ENCODE assay signal across 9 mouse cellular contexts in genomic region chr6:125256222-125256966, GRCm38 (mm10). TPM values are rescaled to one million over a fixed set of nuclear protein-coding genes. Genes with fewer than 3 reads are reported as not detected.
A peak's percentile ranks its signal among the peaks of the same experiment; 100 is the strongest.
DNase-seq lines count a peak whose midpoint lies in the region; ATAC-seq and TF ChIP-seq lines count a peak whose summit lies in the region.
"Had no signal": no experiment of that assay in that cellular context is flagged by ENCODE, and none has a peak within 500 bp of the region (broad histone marks: within the 10 kb centered on the region; RNA-seq: fewer than 3 reads in every experiment).

No protein-coding gene starts in this region.

- H3K9me3 ChIP-seq in neural tube, embryonic 15.5 days (replicated peaks), result no peaks in the 10 kb centered on the region
- H3K9me3 ChIP-seq: midbrain, embryonic 10.5 days had no signal

- no peak for TF ChIP-seq POLR2A in cerebellum, adult 2 months (IDR thresholded peaks at IDR 0.05; ENCODE audit: borderline replicate concordance, insufficient read depth, low read length)

- no peaks in the 10 kb centered on the region for H3K27me3 ChIP-seq in cerebellum, adult 2 months (ENCODE audit: control insufficient read depth, insufficient read depth, low read length)
- no peaks in the 10 kb centered on the region for H3K27me3 ChIP-seq in neural tube, embryonic 15.5 days (replicated peaks)

- no peak overlapping the region for H3K4me2 ChIP-seq in neural tube, embryonic 15.5 days

- H3K4me3 ChIP-seq in cerebellum, adult 2 months (replicated peaks; ENCODE audit: insufficient read depth, low read depth, low read length), result no peak overlapping the region
- no peak overlapping the region for H3K4me3 ChIP-seq in neural tube, embryonic 15.5 days (replicated peaks)
- H3K4me3 ChIP-seq: midbrain, embryonic 10.5 days had no signal

- no peak overlapping the region for H3K9ac ChIP-seq in neural tube, embryonic 15.5 days (replicated peaks)

- WGBS in cerebellum, adult 2 months, result 38% methylated on average over 8 of the region's 8 CpGs
- 82% methylated on average over 8 of the region's 8 CpGs for WGBS in neural tube, embryonic 15.5 days

- H3K27ac ChIP-seq in cerebellum, adult 2 months (ENCODE audit: insufficient read depth, low read length), result no peak overlapping the region
- H3K27ac ChIP-seq in neural tube, embryonic 15.5 days (replicated peaks), result no peak overlapping the region
- H3K27ac ChIP-seq: midbrain, embryonic 10.5 days had no signal

- DNase-seq in adrenal gland, adult 2 months, result peak; percentile 71
- DNase-seq in adrenal gland, adult 18-20 months (ENCODE audit: low spot score in 2 of 2), result no peak
- DNase-seq in 3134 (ENCODE audit: extremely low read depth, insufficient read length, low spot score), result peak; percentile 70
- DNase-seq in cerebellum, adult 2 months, result peak; percentile 49 to 64
- peak; percentile 68 to 80 for DNase-seq in kidney, adult 8-10 months
- DNase-seq in embryo, embryonic 10 days (ENCODE audit: low spot score), result no peak
- DNase-seq in thymus, adult 18-20 months, result no peak

- no peak for TF ChIP-seq CTCF in cerebellum, adult 2 months (IDR thresholded peaks at IDR 0.05; ENCODE audit: borderline replicate concordance, insufficient read depth, low read depth, low read length)

- no peak for ATAC-seq in neural tube, embryonic 15.5 days (ENCODE audit: low FRiP score)

- no peaks in the 10 kb centered on the region for H3K4me1 ChIP-seq in cerebellum, adult 2 months (ENCODE audit: control insufficient read depth, insufficient read depth, low read length)
- H3K4me1 ChIP-seq in neural tube, embryonic 15.5 days, result no peaks in the 10 kb centered on the region

- no peaks in the 10 kb centered on the region for H3K36me3 ChIP-seq in neural tube, embryonic 15.5 days
- H3K36me3 ChIP-seq: midbrain, embryonic 10.5 days had no signal

RNA-seq across cellular contexts. Expression of gene Cd27, which starts 19.6 kb away (rescaled TPM):
- under 1 TPM; 0.43 to 0.73 TPM for total RNA-seq in adrenal gland, adult 2 months (2021)
- 0.74 and 0.88 TPM in 2 replicates for polyA plus RNA-seq in adrenal gland, adult 2 months (2012; rRNA removed)
- under 1 TPM; 0.38 to 0.46 TPM for total RNA-seq in adrenal gland, adult 18-20 months (2021)
- polyA plus RNA-seq in cerebellum, adult 2 months (2012; rRNA removed), result 0.13 TPM in 1 of 2 replicates, not detected in the other
- 2.0 and 12.9 TPM in 2 replicates for polyA plus RNA-seq in neural tube, embryonic 15.5 days (2015; fragmentation: Nextera tagmentation; extraction: Ambion mirVana)

RNA-seq across cellular contexts. Expression of gene Tapbpl, which starts 24.7 kb away (rescaled TPM):
- 10 to 100 TPM; 11.3 to 15.6 TPM for total RNA-seq in adrenal gland, adult 2 months (2021)
- polyA plus RNA-seq in adrenal gland, adult 2 months (2012; rRNA removed), result 12.0 and 12.1 TPM in 2 replicates
- total RNA-seq in adrenal gland, adult 18-20 months (2021), result 10 to 100 TPM; 10.9 to 19.5 TPM
- polyA plus RNA-seq in cerebellum, adult 2 months (2012; rRNA removed), result 6.3 TPM in 2 replicates
- polyA plus RNA-seq in neural tube, embryonic 15.5 days (2015; fragmentation: Nextera tagmentation; extraction: Ambion mirVana), result 7.1 and 11.9 TPM in 2 replicates

RNA-seq across cellular contexts. Expression of gene Tuba3a, which starts 29.4 kb away (rescaled TPM):
- not detected for total RNA-seq in adrenal gland, adult 2 months (2021)
- polyA plus RNA-seq in adrenal gland, adult 2 months (2012; rRNA removed), result not detected in 2 replicates
- total RNA-seq in adrenal gland, adult 18-20 months (2021), result not detected
- polyA plus RNA-seq in cerebellum, adult 2 months (2012; rRNA removed), result not detected in 2 replicates
- not detected in 2 replicates for polyA plus RNA-seq in neural tube, embryonic 15.5 days (2015; fragmentation: Nextera tagmentation; extraction: Ambion mirVana)
- polyA plus RNA-seq: midbrain, embryonic 10.5 days had no signal

RNA-seq across cellular contexts. Expression of gene Vamp1, which starts 41.0 kb away (rescaled TPM):
- 10 to 100 TPM; 35.7 to 39.7 TPM for total RNA-seq in adrenal gland, adult 2 months (2021)
- 46.2 and 47.0 TPM in 2 replicates for polyA plus RNA-seq in adrenal gland, adult 2 months (2012; rRNA removed)
- total RNA-seq in adrenal gland, adult 18-20 months (2021), result 10 to 100 TPM; 33.5 to 39.1 TPM
- 556 and 718 TPM in 2 replicates for polyA plus RNA-seq in cerebellum, adult 2 months (2012; rRNA removed)
- 53.8 and 57.4 TPM in 2 replicates for polyA plus RNA-seq in neural tube, embryonic 15.5 days (2015; fragmentation: Nextera tagmentation; extraction: Ambion mirVana)

RNA-seq across cellular contexts. Expression of gene Ltbr, which starts 57.3 kb away (rescaled TPM):
- total RNA-seq in adrenal gland, adult 2 months (2021), result 10 to 100 TPM; 75.1 to 78.7 TPM
- 179 and 206 TPM in 2 replicates for polyA plus RNA-seq in adrenal gland, adult 2 months (2012; rRNA removed)
- total RNA-seq in adrenal gland, adult 18-20 months (2021), result 10 to 100 TPM; 56.6 to 78.9 TPM
- 12.1 and 12.5 TPM in 2 replicates for polyA plus RNA-seq in cerebellum, adult 2 months (2012; rRNA removed)
- polyA plus RNA-seq in neural tube, embryonic 15.5 days (2015; fragmentation: Nextera tagmentation; extraction: Ambion mirVana), result 19.5 and 28.1 TPM in 2 replicates

Comparison
In these comparisons a context has a peak if more than half of its experiments do, and no peak if none do; other contexts are left out.
1. DNase-seq: peak in adrenal gland, adult 2 months (single experiment), 3134 (single experiment), cerebellum, adult 2 months (2 of 2) and kidney, adult 8-10 months (2 of 2); none in adrenal gland, adult 18-20 months (0 of 2), embryo, embryonic 10 days (single experiment) and thymus, adult 18-20 months (0 of 2).